Mouse (Mus musculus) midbrain, embryonic 10.5 days (tissue): Measurements from ENCODE around the gene Lage3. TPM values are rescaled to one million over a fixed set of nuclear protein-coding genes. Genes with fewer than 3 reads are reported as not detected.
"Not testable (repeated sequence)": the region's sequence is repeated elsewhere in the genome, so short reads cannot be mapped to it uniquely, and the experiment has no call there.

Experiments used
- DNase-seq: peaks from one replicate; pipeline ENCODE4 v3.0.0-alpha.2; 2017; ENCODE audit warnings: low spot score
- H3K27ac ChIP-seq: fragments of 300-500 bp; sonication (generic); replicated peaks from 2 replicates; pipeline ENCODE4 v1.5.1; 2016; ENCODE audit warnings: mild to moderate bottlenecking
- H3K27me3 ChIP-seq: fragments of 300-500 bp; sonication (generic); 2 replicates; pipeline ENCODE4 v1.6.1; 2016; ENCODE audit warnings: low read depth, mild to moderate bottlenecking; ENCODE audit not compliant: poor library complexity, severe bottlenecking
- H3K36me3 ChIP-seq: fragments of 300-500 bp; sonication (generic); 2 replicates; pipeline ENCODE4 v1.6.1; 2016; ENCODE audit warnings: mild to moderate bottlenecking, moderate library complexity
- H3K4me1 ChIP-seq: fragments of 300-500 bp; sonication (generic); 2 replicates; pipeline ENCODE4 v1.6.1; 2016
- H3K4me3 ChIP-seq: fragments of 300-500 bp; sonication (generic); 2 replicates; pipeline ENCODE4 v1.5.1; 2016; ENCODE audit warnings: mild to moderate bottlenecking, moderate library complexity
- H3K9me3 ChIP-seq: fragments of 300-500 bp; sonication (generic); replicated peaks from 2 replicates; pipeline ENCODE4 v1.6.1; 2016; ENCODE audit warnings: mild to moderate bottlenecking
- WGBS: fragments of 180-500 bp; shearing (Covaris S2); methylation state at CpG from one replicate; pipeline ENCODE4 v1.1.7; 2016; 5-methylcytosine and 5-hydroxymethylcytosine counted together
- polyA plus RNA-seq: library from polyadenylated mRNA; unstranded; fragments of >200 nt; fragmentation: Nextera tagmentation; extraction: Ambion mirVana; gene quantifications from 2 replicates; pipeline ENCODE4 v1.2.1, GENCODE M21; 2016

The Lage3 gene
- polyA plus RNA-seq: 118 and 122 TPM in 2 replicates

DNA sequence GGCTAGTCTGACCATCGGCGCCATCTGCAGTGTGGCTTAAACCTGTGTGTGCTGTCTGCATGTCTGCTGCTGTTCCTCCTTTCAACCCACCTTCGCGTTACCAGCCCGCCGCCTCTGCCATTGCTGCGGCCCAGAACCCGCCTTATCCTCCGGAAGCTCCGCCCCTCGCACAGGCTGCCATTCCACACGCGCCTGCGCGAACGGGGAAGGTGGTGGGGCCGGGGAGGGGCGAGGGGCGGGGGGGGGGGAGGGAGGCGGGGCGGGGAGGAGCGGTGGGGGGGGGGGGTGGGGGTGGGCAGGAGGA is at the start of gene Lage3:
Gene Lage3, minus strand, starts transcription at position 152 of the 304 bp plus-strand sequence.
- DNase-seq: peak; percentile 68
- H3K27me3 ChIP-seq: no peaks in the 10 kb centered on the region
- peak within 1 kb of the TSS; percentile 82 for H3K27ac ChIP-seq
- WGBS: 17% methylated on average over 16 of the region's 22 CpGs
- H3K36me3 ChIP-seq: no peaks in the 10 kb centered on the region
- peaks cover 5% of the 10 kb centered on the region; the same call in 1 of the 2 replicates for H3K4me1 ChIP-seq
- no peaks in the 10 kb centered on the region for H3K9me3 ChIP-seq
- peak within 1 kb of the TSS; percentile 58 for H3K4me3 ChIP-seq

GRCm38 (mm10) chrX:74400136-74400535 is 46.7 kb upstream of the Lage3 start:
- Histone ChIP-seq H3K4me3 (no peak overlapping the region), H3K9me3 (no peaks in the 10 kb centered on the region; the same call in none of the 2 replicates), H3K27ac (no peak overlapping the region), H3K4me1 (no peaks in the 10 kb centered on the region), H3K27me3 (no peaks in the 10 kb centered on the region), H3K36me3 (no peaks in the 10 kb centered on the region)
- DNase-seq: no peak
- WGBS: 86% methylated on average over 3 of the region's 3 CpGs

DNA sequence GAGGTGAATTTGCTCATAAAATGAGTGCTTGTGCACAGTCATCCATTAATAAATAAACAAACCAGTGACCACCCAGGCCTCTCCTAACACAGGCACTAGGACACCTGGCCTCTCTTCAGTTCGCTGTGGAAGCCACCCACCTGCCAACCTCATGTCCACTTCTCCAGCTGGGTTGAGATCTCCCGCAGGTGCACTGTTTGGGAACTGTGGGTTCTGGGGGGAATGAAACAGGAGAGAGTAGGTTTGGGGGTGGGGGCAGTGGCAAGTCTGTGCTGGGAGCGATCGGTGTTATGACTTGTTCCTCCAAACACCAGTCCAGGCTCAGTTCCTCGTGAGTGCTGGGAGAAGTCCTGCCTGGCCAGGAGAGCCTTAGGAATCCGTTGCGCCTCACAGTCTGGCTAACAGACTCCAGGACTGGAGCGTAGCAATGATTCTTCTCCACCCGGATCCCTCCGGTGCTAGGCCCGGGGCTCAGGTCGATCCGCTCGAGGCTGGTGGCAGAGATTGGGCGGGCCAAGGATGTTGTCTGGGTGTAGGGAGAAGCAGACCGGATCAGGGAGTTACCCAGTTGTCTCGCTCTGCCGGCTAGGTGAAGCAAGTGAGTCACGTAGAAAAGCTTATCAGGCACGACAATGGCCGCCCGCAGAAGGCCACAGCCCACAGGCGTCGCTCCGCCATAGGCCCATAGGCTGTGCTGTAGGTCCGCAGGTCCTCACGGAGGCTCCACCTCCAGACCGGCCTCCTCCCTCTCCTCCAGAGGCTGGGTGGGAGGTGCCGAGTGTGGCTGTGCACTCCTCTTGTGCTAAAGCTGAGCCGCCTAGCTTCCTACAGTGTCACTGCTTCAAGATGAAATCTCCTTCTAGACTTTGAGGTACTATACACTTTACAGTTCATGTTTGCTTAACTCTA is 39.4 kb upstream of the Lage3 start, which contains the start of the genes Fam3a and Ikbkg:
Gene Fam3a, minus strand, starts transcription at position 738 of the 909 bp plus-strand sequence.
Gene Ikbkg, plus strand, starts transcription at position 756 of the 909 bp plus-strand sequence.
- H3K4me1 ChIP-seq: peaks cover 11% of the 10 kb centered on the region; the same call in 1 of the 2 replicates
- H3K4me3 ChIP-seq: peak within 1 kb of the TSS; percentile 63
- no peaks in the 10 kb centered on the region; the same call in none of the 2 replicates for H3K9me3 ChIP-seq
- peak; percentile 82 for DNase-seq
- H3K27ac ChIP-seq: peak within 1 kb of the TSS; percentile 93
- no peaks in the 10 kb centered on the region for H3K27me3 ChIP-seq
- H3K36me3 ChIP-seq: 0 out of 2 replicates have a peak, but pooled peaks cover under 1% of the 10 kb centered on the region
- WGBS: 20% methylated on average over 30 of the region's 30 CpGs

DNA sequence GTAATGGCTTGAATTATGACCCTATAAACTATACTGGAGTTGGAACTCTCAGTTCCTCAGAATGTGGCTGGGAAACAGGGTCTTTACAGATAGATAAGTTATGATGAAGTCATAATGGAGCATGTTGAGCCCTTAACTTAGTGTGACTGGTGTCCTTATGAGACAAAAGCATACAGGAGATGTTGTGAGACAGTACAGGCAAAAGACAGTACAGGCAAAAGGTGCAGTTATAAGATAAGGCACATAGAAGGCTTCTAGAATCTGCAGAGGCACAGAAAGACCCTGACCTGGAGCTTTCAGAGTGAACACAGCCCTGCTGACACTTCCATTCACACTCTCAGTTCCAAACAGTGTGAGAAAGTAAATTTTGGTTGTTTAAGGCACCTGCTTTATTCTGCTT is 34.7 kb upstream of the Lage3 start:
- DNase-seq: no peak
- no peaks in the 10 kb centered on the region for H3K27me3 ChIP-seq
- H3K4me3 ChIP-seq: no peak overlapping the region
- peaks cover 31% of the 10 kb centered on the region for H3K36me3 ChIP-seq
- H3K9me3 ChIP-seq: no peaks in the 10 kb centered on the region
- no peak overlapping the region for H3K27ac ChIP-seq
- H3K4me1 ChIP-seq: peaks cover 6% of the 10 kb centered on the region; the same call in 1 of the 2 replicates

GRCm38 (mm10) chrX:74384451-74384850 is 31.0 kb upstream of the Lage3 start:
- WGBS: 76% methylated on average over 2 of the region's 2 CpGs
- no peaks in the 10 kb centered on the region for H3K4me1 ChIP-seq

GRCm38 (mm10) chrX:74372888-74373549 is 19.6 kb upstream of the Lage3 start, which contains the start of the genes Ubl4a and Slc10a3:
Gene Ubl4a, minus strand, starts transcription at chrX:74373218.
Gene Slc10a3, minus strand, starts transcription at chrX:74373349.
- 20% methylated on average over 32 of the region's 32 CpGs for WGBS
- DNase-seq: peak; percentile 83
- peak within 1 kb of the TSS; percentile 65 for H3K27ac ChIP-seq

More at GRCm38 (mm10) chrX:74384451-74384850, 31.0 kb upstream of the Lage3 start:
- Histone ChIP-seq H3K9me3 (no peaks in the 10 kb centered on the region), H3K27ac (no peak overlapping the region), H3K27me3 (no peaks in the 10 kb centered on the region), H3K4me3 (no peak overlapping the region), H3K36me3 (peaks cover 31% of the 10 kb centered on the region)
- no peak for DNase-seq

GRCm38 (mm10) chrX:74368209-74368909 is 14.9 kb upstream of the Lage3 start:
- Histone ChIP-seq H3K4me3 (peak overlapping the region; percentile 69), H3K27ac (peak overlapping the region; percentile 91), H3K27me3 (no peaks in the 10 kb centered on the region), H3K4me1 (peaks cover 21% of the 10 kb centered on the region), H3K9me3 (0 out of 2 replicates have a peak, but pooled peaks cover 3% of the 10 kb centered on the region), H3K36me3 (peaks cover 25% of the 10 kb centered on the region)
- DNase-seq: peak; percentile 70
- 17% methylated on average over 49 of the region's 49 CpGs for WGBS

More at GRCm38 (mm10) chrX:74372888-74373549, 19.6 kb upstream of the Lage3 start, which contains the start of the genes Ubl4a and Slc10a3:
- 0 out of 2 replicates have a peak, but pooled peaks cover 3% of the 10 kb centered on the region for H3K9me3 ChIP-seq
- H3K4me1 ChIP-seq: peaks cover 15% of the 10 kb centered on the region
- no peaks in the 10 kb centered on the region for H3K27me3 ChIP-seq
- H3K4me3 ChIP-seq: peak within 1 kb of the TSS; percentile 53
- H3K36me3 ChIP-seq: peaks cover 14% of the 10 kb centered on the region

DNA sequence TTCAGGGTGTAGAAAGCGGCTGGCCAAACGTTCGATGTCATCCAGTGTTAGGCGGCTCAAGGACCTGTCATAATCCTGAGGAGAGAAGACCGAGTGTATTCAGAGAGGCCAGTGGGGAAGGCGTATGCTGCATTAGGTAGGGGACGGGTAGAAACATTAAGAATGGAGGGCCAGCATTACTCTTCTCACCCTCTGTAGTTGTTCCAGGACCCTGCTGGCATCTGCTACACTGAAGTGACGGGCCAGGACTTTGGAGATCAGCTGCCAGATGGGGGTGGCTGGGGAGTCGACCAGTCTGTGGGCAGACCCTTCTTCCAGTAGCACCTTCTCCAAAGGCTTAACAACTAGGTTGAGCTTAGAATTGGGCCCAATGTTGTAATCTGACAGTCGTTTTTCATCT is 14.1 kb upstream of the Lage3 start:
- peaks cover 14% of the 10 kb centered on the region for H3K4me1 ChIP-seq
- H3K27ac ChIP-seq: peak overlapping the region; percentile 91
- H3K9me3 ChIP-seq: 0 out of 2 replicates have a peak, but pooled peaks cover 3% of the 10 kb centered on the region
- no peaks in the 10 kb centered on the region for H3K27me3 ChIP-seq
- H3K4me3 ChIP-seq: peak overlapping the region; percentile 69
- 73% methylated on average over 10 of the region's 10 CpGs for WGBS
- DNase-seq: no peak
- peaks cover 25% of the 10 kb centered on the region for H3K36me3 ChIP-seq

- no peak overlapping the region for H3K27ac ChIP-seq
- no peaks in the 10 kb centered on the region for H3K4me1 ChIP-seq
- H3K9me3 ChIP-seq: no peaks in the 10 kb centered on the region
- no peak for DNase-seq
- 57% methylated on average over 11 of the region's 11 CpGs for WGBS
- H3K4me3 ChIP-seq: no peak overlapping the region
- H3K36me3 ChIP-seq: no peaks in the 10 kb centered on the region
- no peaks in the 10 kb centered on the region for H3K27me3 ChIP-seq
Observed at GRCm38 (mm10) chrX:74359171-74359570, 5.8 kb upstream of the Lage3 start.

DNA sequence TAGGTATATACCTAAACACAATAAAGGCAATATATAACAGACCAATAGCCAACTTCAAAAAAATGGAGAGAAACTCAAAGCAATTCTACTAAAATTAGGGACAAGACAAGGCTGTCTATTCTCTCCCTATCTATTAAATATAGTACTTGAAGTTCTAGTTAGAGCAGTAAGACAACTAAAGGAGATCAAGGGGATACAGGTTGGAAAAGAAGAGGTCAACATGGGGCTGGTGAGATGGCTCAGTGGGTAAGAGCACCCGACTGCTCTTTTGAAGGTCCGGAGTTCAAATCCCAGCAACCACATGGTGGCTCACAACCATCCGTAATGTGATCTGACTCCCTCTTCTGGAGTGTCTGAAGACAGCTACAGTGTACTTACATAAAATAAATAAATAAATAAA is 3.7 kb upstream of the Lage3 start:
- H3K9me3 ChIP-seq, DNase-seq, H3K27me3 ChIP-seq, H3K4me3 ChIP-seq, H3K4me1 ChIP-seq, H3K27ac ChIP-seq, H3K36me3 ChIP-seq: not testable (repeated sequence)
- 83% methylated on average over 3 of the region's 3 CpGs for WGBS

DNA sequence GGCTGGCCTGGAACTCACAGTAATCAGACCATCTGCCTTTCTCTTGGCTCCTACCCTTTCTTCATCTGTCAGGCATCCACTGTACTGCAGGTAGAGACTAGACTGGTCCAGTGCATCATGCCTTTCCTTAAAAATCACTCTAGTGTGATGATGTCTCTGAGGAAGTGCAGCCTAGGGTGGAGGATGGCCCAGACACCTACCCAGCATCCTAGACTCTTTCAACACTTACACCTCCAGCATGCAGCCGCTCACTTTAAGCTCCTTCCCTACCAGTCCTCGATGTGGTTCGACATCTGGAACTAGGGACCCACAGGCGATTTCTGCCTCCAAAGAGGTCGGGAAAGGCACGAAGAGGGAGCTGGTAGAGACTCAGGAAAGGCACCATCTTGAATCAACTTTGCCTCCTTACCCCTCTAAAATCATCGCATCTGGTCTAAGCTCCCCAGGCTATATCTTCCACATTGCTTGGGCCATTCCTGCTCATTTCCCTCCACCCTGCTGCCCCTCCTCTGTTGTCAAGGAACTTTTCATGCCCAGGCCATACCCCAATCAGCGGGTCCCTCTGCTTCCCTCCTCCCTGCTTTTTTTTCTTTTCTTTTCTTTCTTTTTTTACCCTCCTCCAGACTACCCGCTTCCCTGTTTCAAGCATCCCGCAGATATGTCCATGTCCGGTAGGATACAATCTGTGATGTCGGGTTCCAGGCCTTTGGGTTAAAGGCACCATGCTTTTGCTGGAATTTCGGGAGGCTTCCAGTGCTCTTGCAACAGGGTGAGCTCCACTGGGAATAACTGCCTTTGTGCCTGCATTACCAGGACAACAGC is 562 bp downstream of the Lage3 start:
- Histone ChIP-seq H3K9me3 (no peaks in the 10 kb centered on the region), H3K4me1 (peaks cover 5% of the 10 kb centered on the region; the same call in 1 of the 2 replicates), H3K27me3 (no peaks in the 10 kb centered on the region), H3K4me3 (peak overlapping the region; percentile 58), H3K36me3 (no peaks in the 10 kb centered on the region), H3K27ac (peak overlapping the region; percentile 82)
- peak; percentile 19 for DNase-seq
- 27% methylated on average over 13 of the region's 13 CpGs for WGBS
